Mouse (Mus musculus) cerebellum, adult 8-10 months (tissue): Measurements from ENCODE around the gene Mif.
A peak's percentile ranks its signal among the peaks of the same experiment; 100 is the strongest.
"Not testable (repeated sequence)": the region's sequence is repeated elsewhere in the genome, so short reads cannot be mapped to it uniquely, and the experiment has no call there.

ENCODE experiments used
- DNase-seq: peaks from one replicate; pipeline ENCODE4 v3.0.0; 2022

Mif gene

DNA sequence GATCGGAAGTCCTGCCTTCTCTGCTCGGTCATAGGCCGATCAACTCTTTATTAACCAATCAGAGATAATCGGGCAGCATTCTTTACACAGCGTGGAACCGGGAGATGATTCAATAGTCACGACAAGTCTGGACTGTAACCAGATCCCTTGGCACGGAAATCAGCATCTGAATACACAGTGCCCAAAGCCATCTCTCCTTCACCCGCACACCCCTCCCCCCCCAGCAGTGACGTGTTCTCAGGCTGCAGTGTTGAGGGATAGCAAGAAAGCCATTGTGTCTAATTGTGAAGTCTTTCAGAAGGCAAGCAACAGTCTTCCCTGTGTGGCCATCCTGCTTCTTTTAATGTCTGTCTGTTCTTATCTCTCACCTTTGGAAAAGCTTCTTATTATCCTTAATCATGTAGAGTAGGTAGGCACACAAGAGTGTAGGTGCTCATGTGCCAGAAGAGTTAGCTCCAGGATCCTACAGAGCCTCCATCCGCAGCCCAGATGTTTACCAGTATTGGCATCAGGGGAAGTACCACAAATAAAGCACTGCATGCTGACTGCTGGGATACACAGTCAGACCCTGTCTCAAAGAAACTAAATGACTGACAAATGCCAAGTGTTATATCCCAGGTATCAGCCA lies 13.0 kb upstream of the Mif start:
- DNase-seq = peak; percentile 92

DNA sequence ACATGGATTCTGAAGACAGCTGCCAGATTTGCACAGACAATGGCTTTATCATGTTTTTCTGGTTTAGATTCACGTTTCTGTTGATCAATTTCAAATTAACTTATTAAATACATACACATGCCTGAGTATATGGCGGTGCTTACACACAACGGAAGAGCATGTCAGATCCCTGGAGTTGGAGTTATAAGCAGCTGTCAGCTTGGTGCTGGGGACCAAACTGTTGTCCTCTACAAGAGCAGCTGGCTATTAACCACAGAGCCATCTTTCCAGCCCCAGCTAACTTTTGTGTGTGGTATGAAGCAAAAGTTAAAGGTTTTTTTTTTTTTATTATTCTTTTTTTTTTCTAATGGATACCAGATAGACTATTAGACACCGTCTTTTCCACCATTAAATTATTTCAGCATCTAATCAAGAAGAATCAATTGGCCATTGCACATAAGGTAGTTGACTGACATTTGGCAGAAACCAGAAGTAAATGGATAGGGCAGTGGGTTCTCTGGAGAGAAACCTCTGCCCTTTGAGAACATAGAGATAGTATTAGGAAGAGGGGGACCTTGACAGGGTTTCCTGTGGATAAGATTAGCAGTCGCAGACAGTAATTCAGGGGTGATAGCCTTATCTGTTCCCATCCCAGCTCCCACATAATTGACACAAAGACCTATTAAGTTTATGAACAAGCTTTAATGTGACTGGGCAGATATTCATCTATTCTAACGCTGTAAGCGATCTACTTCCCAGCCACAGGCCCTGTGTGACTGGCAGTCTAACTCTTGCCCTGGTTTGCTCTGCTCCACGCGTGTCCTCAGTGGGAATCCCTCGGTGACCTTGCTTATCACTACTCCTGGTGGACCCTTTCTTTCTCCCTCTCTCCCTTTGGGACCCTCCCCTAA lies 12.2 kb upstream of the Mif start:
- DNase-seq = no peak

DNA sequence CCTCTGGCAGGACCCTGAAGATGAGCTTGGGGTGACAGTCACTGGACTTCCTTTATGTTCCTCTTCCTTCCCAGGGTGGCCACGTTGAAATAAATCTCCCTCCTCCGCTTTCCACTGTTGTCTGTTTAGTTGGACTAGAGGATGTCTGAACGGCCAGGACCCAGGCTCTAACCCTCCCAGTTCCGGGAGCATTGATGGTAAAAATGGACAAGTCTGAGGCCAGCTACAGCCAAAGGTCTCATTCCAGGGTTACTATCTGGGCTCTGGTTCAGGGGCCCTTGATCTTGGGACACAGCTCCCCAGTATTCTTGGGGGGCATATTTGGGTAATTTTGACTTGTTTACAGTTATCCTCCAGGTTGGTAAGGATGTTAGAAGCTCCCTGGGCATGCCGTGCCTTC lies 1.5 kb upstream of the Mif start:
- DNase-seq = no peak

DNA sequence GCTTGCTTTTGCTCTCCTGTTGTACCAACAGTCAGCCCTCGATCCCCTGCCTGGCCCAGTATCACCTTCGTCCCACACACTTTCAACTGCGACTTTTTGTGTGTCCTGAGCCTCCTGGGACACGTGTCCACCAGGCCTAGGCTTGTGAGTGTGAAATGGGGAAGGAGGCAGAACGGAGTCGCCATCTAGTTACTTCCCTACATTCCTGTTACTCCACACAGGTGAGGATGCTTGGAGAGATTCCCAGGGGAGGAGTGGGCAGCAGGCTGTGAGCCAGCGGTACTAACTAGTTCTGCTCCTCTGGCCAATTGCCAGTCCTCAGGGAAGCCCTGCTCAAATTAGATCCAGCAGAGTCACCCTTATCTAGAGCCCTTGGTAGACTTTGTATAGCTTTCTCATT lies 706 bp upstream of the Mif start:
- DNase-seq = no peak

DNA sequence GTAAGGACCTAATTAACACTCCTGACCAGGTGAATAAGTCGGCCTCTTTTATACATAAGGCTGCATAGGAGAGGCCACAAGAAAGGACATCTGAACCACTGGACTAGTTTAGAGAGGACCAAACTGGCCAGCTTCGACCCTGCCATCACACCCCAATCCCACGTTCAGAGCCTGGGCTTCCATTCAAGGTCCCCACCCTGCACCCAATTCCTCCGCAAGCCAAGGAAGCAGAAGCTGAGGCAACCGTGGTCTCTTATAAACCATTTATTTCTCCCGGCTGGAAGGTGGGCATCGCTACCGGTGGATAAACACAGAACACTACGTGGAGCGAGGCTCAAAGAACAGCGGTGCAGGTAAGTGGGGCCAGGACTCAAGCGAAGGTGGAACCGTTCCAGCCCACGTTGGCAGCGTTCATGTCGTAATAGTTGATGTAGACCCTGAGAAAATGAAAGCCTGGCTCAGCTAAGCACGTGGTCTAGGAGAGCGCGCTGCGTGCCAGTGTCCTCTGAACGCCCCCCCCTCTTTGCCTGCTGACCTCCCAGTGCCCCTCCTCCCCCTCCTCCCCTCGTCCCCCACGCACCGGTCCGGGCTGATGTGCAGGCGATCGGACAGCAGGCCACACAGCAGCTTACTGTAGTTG lies 813 bp downstream of the Mif start:
- no peak for DNase-seq

DNA sequence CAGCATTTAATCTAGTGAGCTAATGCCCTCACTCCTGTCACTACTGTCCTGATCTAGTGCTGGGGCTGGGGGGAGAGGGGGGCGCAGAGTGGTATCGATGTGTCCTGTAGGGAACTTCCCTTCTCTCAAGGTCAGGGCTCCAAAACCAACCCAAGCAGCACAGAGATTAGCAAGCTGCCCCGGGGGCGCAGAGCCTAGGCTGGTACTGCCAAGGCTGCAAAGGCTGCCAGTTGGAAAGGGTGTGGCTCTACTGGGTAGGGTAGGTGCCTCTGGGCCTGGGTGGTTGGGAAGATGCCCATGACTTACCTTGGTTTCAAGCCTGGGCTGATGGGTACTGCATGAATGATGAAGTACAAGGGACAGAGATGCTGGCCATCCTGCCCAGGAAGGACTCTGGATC lies 2.4 kb downstream of the Mif start:
- no peak for DNase-seq

DNA sequence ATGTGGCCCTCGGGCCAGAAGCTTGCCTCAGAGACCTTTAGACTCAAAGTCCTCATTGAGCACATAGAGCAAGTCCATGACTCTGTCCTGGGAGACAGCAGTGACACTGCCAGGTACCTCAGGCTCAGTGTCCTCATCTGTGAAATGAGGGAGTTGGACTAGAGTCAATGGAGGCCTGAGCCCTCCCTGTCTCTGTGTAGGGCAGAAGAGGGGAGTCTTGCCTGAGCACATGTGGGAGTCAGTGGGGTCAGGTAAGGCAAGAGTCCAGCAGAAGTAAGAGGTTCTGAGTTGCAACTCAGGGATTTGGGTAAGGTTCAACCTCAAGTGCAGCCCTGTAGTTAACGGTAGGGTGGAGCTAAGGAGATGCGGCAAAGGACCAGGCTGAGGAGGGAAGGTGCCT lies 3.1 kb downstream of the Mif start:
- DNase-seq = no peak

DNA sequence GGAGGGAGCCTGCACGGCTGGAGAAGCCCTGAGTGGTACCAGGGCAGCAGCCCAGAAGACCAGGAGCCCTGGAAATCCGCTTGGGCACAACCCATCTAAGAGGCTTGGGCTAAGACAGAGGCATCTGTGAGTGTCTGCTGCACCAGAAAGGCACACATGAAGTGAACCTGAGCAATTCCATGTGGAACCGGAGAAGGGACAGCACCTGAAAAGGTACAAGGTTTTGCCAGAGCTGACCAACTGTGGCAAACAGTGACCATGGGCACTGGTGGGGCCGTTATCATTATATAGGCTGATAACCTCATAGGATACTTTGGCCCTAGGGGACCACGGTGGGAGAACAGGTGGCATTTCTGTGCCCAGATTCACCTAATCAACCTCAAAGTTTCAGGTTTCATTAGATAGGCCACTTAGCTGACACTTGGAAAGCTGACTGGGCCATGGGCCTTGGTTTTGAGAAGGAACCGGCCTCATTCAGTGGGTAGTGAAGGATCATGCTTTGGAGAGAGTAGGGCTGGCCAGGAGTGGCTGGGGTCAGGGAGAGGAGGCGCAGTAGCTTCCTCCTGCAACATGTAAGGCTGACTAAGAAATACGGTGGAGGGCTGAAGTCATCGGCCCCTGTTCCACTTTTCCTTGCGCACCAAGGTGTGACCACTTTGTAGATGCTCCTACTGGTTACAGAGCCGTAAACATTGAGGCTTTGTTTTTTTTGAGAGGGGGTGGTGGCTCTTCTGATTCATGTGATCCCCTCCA lies 3.7 kb downstream of the Mif start:
- DNase-seq = no peak

DNA sequence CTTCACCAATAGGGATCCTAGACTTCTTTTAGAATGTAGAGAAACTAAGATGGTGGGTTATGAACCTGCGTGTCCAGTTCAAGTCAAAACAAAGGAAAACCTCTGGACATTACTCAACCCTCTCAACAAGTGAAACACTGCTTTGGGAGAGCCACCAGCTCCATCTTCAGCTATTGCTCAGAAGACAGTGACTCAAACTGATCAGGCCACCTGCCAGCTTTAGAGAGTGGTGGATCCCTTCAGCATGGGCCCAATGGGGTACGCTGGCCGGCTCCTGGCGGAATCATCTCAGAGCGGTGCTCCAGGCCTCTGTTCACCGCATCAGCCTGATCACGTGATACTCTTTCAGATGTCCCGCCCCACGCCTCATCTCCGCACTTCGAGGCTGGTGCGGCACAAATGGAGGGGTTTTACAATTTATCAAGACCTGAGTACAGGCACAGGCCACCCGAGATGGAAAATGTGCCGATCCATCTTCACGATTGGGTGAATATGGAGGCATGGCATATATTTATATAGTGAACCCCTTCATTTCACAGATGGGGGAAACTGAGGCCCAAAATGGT lies 4.5 kb downstream of the Mif start:
- no peak for DNase-seq

DNA sequence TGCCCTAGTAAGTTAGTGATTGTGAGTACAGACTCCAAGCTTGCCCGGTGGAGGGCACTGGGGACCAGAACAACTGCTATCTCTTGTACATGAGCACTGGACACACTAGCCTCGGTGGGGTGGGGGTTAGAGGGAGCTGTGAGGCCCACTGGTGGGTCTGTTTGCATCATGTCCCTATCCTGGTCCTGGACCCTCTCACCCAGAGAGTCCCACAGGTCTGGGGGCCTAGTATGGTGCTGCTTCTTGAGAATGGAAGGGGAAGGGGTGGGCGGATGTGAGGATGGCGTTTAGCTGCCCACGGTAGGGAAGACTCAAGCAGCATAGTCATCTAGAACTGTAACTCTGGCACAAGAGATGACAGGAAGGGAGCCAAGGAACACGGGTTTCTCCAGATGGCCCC lies 5.2 kb downstream of the Mif start:
- DNase-seq = no peak

DNA sequence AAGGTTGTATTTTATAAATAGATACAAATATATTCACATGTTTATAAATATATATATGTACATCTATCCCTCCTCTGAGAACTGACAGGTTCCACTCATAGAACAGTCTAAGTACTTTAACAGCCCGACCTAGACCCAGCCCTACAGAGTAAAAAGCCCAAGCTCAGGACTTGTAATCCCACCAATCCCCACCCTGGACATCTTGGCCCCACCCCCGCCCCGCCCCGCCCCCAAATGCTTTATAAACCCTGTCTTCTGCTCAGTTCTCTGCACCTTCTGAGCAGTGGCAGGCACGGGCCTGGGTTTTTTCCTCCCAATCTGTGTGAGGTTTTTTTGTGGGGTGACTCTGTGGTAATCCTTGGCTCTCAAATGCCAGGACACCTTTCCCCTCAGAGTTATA lies 5.9 kb downstream of the Mif start:
- no peak for DNase-seq

DNA sequence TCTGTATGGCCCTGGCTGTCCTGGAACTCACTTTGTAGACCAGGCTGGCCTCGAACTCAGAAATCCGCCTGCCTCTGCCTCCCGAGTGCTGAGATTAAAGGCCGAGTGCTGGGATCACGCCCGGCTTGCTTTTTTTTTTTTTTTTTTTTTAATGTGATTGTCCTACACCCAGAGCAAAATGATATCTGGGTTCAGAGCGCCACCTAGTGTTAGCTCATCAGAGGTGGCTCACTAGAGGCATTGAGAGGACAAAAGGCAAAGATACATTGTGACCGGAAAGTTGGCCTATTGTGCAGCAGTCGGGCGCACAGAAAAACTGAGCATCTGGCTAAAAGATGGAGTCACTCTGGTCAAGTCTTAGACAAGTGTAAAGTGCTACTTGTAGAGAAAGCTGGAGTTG lies 6.6 kb downstream of the Mif start:
- peak; percentile 90 for DNase-seq

DNA sequence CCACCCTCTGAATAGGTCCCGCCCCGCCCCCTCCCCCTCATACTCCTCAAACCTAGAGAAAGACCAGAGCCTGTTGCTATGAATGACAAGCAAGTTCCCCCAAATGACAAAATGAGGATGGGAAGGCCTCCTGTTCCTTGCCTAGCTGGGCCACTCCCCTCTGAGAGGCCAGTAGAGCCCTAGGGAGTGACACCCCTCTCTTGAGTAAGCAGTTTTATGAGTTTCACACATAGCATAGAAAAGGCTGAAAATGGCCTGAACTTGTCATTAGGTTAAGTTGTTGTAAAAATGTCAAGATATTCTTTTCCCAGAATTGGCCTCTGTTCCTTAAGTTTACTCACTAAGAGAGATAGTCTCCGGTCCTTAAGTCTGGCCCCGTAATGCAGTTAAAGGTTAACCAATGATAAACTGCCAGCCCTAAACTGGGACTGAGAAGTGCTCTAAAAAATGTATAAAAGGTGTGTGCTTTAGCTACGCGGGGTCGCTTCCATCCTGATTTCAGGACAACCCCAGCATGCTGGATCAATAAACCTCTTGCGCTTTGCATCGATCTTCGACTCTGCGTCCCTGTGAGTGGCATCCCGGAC lies 7.4 kb downstream of the Mif start:
- DNase-seq = no peak

DNA sequence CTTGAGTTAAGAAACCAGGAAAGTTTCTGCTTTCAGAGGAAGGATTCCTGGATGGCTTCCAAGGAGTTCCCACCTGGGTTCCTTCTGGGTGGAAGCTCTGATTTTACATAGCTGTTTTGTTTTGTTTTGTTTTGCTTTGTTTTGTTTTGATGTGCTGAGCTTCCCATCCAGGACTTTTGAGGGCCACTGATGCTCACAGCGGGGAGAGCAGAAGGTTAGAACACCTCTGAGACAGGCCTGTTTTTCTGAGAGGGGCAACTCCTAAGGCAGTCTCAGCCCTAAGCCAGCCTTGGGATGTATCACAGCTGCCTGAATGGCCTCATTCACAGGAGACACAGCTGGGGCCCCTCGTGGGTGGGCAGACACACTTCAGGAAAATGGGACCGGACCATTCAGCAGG lies 8.4 kb downstream of the Mif start:
- DNase-seq = no peak

DNA sequence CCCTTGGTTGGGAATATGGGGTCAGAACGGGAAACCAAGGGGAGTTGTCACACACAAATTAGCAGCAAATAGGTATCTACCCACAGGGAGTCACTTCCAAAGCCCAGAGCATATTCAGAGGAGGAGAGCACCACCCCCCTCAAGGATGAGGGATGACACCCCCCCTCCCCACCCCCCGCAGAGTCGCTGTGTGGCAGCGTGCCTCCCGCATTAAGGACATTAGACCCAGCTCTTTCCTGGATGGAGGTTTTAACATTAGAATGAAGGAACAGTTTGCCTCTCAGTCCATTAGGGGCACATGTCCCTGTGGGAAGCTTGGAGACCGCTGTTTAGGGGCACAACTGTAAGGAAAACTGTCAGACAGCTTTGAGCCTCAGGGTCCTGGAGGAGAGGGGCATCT lies 9.0 kb downstream of the Mif start:
- DNase-seq = no peak

DNA sequence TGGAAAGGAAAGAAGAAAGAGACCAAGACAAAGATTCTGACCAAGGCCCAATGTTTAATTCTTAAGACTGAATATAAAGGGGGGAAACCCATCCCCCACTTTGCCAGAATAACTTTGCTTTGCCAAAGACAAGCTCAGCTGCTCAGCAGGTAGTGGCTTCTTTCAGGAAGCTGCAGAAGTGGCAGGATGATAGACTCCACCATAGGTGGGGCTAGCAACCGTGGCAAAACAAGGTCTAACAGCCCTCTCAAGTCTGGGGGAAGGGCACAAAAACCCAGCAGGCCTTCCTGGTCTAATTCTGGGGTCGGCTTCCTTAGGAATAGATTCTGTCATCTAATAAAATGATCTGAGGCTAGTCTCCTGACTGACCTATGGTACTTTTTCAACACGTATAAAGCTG lies 11.7 kb downstream of the Mif start:
- DNase-seq = no peak

DNA sequence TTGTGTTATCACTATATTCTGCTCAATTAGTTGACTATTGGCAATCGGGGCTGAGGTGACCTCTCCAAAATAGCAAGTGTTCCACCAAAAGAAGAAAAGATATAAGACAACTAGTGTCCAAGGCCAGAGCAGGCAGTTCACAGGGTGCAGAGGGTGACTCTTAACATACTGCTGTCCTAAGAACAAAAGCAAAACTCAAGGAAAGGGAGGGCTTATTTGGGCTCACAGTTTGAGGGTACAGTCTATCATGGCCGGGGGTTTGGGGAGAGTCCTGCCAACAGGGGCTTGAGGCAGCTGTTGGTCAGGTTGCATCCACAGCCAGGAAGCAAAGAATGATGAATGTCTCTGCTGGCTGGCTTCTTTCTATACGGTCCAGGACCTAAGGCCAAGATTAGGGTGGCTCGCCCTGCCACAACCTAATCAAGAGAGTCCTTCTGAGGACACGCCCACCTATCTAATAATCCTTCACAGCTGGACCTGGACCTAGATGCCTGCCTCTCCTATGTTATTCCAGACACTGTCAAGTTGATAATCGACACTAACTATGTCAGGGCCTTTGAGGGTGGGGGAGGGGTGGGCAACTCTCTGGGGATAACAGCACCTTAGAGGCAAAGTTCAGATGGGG lies 14.6 kb downstream of the Mif start:
- no peak for DNase-seq

DNA sequence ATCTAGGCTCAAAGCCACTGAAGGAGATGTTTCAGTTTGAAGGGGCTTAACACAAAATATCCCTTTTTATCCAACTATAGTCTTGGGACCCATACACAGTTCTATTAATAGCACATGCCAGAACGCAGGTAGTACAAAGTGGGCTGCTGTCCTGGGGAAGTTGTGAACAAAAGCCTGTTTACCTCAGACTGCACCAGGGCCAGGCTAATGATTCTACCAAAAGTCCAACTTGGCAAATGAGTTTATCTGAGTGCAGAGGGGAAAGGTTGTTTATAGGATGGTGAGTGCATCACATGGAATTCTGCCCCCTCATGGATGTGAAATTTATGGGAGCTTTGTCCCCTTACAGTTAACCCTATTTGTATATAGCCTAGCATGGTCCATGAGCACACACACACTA lies 15.2 kb downstream of the Mif start:
- no peak for DNase-seq

DNA sequence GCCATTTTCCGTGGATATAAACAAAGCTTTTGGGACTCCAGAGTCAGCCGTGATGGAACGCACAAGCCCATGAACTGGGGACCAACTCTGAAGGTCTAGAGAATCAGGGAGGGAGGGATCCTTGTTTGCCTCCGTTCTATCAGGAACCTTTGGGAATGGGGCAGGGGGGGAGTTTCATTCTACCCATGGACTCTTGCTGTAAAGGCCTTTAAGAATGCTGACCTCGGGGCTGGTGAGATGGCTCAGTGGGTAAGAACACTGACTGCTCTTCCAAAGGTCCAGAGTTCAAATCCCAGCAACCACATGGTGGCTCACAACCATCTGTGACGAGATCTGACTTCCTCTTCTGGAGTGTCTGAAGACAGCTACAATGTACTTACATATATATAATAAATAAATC lies 16.1 kb downstream of the Mif start:
- DNase-seq = not testable (repeated sequence)

DNA sequence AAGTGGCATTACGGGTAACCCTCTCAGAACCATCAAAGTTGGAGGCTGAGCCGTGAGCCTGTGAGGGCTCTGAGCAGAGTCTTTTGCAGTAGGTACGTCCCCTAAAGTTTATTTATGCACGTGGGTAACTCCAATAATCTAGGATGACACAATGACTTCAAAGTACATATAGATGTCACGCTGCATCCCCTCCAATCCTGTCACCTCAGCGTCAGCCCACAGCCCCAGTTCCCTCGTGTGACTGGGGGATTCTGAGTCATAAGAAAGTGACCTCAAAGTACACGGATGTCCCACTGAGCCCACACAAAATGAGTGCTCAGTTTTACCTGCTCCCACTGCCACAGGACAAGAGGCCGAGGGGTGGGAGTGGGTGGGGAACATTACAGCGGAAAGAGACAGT lies 20.9 kb downstream of the Mif start:
- DNase-seq = no peak

DNA sequence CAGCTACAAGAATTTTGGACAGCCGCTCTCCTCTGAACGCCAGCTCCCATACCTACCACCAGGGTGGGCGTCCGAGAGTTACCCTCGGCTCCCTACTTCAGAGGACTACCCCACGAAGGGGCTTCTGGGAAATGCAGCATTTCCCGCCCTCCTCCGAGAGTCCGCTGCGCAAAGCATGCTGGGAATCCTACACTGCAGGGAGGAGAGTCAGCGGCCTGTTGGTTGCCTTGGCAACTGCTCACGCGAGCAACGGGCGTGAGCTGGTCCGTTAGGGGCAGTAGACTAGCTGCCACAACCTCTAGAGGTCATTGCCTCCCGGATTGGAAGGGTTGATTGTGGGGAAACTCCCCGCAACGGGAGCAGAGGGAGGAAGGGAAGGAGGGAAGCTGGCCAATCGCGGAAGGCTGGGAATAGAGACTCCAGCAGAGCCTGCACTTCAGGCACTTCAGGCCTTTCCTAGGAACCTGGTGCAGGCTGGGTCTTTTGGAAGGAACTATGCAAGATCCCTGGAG lies 22.7 kb downstream of the Mif start, which contains the start of gene Gstt2:
TSS of gene Gstt2 (minus strand) at position 177 of the 512 bp plus-strand sequence.
- peak; percentile 91 for DNase-seq
